Mouse (Mus musculus) gonadal fat pad, adult 2 months (tissue): ENCODE data around the gene 4930564D02Rik. TPM values are rescaled to one million over a fixed set of nuclear protein-coding genes. Genes with fewer than 3 reads are reported as not detected.

Experiments used
- DNase-seq: peaks from one replicate; pipeline ENCODE4 v3.0.0-alpha.2; 2012; ENCODE audit warnings: low read depth
- polyA plus RNA-seq: library from polyadenylated mRNA; depleted of rRNA; stranded (reverse); fragments of >200 nt; gene quantifications from 2 replicates; pipeline ENCODE4 v1.2.3, GENCODE M21; 2012

Gene 4930564D02Rik
- polyA plus RNA-seq, 1 experiment: not detected

DNA sequence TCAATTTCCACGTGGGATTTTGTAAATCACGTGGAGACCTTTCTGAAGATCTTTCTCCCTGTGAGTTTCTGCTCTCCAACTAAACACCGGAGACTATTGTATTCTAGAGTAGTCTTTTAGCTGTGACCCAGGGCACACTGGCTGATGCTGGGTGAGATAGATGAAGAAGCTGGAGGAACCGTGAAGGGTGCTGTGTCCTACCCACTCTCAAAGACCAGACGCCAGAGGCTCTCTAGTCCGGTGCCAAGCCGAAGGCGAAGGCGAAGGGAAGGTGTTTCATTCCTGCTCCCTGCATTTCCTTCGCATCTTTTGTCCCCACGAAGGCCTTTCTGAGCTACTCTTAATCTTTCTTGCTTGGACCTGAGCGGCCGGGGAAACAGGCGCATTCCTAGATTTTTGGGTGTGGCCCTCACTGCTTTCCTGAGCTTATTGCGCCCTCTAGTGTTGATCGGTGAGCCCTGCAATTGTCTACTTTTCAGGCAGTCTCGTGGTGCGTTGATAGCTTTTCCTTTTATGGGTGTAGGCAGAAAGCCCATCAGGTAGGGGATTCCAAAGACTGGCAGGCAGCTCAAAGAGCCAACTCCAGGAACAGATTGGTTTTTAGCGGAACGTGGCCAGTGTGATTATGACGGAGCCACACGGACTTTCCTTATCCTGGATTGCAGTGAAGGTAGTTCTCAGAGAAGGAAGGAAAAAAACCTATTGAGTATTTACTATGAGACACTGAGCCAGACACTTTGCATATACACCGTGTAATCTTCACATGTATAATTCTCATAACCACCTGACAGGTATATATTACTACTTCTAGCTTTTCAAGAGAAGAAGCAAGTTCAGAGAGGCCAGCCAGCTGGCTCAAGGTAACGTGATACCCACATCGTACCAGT, 7.8 kb upstream of the 4930564D02Rik start:
- DNase-seq: no peak

DNA sequence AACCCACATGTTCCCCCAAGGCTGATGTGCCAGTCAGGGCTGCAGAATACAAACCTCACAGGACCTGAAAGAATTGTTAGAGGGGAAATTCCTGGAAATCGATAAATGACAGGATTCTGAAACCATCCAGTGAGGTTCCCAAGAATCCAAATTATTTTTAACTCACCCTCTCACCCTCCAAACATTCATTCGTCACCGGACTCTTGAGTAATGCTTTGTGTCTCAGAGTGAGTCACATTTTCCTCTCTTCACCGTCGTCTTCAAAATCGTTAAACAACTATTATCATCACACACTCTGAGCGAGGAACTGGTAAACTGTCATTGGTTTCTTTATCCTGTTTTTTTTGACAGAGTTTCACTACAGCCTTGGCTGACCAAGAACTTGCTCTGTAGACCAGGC, 6.7 kb upstream of the 4930564D02Rik start:
- DNase-seq: no peak

DNA sequence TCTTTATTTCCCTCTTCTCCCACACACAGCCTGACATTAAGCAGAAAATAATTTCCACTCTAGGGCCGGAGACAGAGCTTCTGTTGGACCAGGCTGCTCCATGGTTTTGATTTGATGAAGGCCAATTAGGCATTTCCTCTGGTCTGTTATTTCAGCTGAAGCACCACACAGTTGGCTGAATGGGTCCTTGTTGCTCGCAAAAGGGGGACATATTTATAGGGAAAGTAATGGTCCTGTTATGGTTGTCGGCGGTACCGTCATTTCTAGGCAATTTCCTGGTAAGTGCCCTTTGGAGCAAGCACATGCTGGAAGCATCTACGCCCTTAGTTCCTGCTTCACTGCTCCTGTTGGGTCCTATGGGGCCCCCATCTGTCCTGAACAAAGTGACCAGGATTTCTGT, 5.7 kb upstream of the 4930564D02Rik start:
- DNase-seq: no peak

DNA sequence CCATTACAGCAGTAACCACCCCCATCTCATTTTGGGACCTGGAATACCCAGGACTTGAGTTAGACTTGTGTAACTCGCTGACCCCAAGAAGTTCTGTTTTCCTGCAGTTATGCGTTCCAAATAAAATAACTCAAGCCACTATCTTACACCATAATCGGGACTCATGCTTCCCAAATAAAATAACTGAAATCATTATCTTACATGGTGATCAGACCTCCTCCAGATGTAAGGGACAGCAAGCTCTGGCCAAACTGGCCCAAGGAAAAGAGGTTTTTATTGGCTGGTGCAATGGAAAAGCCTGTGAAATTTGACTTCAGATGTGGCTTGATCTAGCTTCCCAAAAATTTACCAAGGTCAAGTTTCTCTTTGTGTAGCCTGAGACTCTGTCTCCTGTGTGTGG, 5.1 kb upstream of the 4930564D02Rik start:
- DNase-seq: no peak

DNA sequence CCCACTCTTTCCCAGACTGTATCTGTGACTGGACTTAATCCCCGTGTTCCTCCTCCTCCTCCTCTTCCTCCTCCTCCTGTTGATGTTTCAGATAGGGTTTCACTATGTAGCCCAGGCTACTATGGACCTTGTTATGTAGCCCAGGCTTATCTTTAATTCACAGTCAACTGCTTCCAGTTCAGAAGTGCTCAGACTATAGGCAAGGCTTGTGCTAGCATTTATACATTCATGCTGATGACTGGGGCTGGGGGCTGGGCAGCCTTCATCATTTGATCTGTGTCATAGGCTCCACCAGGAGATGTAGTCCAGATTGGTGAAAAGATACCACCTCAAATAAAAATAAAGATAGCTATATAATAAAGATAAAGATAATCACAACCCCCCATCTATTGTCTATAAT, 4.7 kb upstream of the 4930564D02Rik start:
- DNase-seq: no peak

DNA sequence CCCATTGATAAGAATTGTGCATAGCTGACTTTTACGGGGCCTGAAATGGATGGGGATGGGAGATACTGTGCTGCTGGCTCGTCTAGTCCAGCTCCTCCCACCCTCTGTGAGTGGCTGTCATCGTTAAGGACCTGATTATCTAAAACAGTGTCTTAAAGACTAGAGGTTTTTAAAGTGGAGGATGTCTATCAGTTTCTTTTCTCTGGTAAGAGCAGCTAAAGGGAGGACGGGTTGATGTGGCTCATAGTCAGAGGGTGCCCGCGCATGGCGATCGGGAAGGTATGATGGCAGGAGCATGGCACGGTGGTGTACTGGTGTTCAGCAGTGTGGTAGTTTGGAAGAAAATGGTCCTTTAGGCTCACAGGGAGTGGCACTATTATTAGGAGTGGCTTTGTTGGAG, 4.0 kb upstream of the 4930564D02Rik start:
- DNase-seq: no peak

DNA sequence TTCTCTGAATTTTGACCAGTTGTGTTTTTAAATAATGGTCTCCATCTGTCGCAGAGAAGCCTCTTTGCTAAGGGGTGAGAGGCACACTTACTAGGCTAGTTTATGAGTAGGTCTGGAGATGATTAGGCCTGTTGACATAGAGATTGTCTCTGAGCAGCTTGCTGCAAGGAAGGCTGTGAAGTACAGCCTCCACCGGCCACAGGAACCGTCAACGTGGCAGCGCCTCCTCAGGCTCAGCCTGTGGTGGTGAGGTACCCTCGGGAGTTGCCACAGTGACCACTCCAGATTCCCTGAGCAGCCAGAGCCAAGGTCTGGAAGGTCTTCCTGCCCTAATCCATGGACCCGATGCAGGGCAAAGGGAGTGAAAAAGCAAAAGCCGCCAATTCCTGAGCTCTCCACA, 3.9 kb downstream of the 4930564D02Rik start:
- no peak for DNase-seq

DNA sequence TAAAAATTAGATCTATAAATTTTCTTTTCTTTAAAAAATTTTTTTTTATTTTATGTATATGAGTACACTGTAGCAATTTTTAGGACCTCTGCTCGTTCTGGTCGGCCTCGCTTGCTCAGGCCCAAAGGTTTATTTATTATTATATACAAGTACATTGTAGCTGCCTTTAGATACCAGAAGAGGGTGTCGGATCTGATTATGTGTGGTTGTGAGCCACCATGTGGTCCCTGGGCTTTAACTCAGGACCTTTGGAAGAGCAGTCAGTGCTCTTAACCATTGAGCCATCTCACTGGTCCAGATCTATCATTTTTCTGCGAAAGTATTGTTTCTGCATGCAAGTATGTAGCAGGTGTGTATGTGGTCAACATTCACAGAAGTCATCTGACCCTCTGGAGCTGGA, 4.6 kb downstream of the 4930564D02Rik start:
- no peak for DNase-seq

DNA sequence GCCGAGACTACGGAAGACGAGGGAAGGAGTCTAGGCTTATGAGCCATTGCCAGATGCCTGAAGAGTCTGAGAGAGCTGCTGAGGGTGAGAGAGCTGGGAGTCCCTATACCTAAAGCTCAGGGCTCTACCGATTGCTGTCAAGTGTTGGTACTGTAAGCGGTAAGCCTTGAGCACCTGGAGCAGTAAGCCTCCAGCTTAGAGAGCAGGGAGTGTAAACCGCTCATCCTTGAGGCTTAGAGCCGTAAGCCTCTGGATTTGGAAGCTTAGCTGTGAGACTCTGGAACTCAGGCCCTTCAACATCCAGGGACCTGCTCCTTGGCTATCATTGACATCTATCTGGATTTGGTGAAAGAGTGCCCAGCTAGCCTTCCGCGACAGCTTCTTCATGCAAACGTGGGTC, 5.9 kb downstream of the 4930564D02Rik start:
- no peak for DNase-seq

DNA sequence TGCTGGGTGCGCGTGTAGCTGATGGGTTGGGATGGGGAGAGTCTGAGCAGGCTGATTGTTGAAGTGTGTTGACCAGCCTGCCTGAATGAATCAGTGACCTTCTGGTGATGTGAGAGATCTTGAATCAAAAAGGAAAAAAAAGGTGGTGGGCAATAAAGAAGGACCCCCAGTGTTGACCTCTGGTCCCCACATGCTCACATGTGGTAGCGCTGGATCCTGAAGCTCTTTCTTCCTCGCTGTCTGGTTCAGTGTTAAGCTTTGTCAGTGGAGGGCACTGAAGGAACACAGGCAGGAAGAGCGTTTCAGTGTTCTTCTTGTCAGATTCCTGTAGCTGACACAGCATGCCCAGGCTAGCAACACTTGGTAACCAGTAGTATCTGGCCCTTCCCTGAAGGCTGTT, 9.2 kb downstream of the 4930564D02Rik start:
- no peak for DNase-seq

DNA sequence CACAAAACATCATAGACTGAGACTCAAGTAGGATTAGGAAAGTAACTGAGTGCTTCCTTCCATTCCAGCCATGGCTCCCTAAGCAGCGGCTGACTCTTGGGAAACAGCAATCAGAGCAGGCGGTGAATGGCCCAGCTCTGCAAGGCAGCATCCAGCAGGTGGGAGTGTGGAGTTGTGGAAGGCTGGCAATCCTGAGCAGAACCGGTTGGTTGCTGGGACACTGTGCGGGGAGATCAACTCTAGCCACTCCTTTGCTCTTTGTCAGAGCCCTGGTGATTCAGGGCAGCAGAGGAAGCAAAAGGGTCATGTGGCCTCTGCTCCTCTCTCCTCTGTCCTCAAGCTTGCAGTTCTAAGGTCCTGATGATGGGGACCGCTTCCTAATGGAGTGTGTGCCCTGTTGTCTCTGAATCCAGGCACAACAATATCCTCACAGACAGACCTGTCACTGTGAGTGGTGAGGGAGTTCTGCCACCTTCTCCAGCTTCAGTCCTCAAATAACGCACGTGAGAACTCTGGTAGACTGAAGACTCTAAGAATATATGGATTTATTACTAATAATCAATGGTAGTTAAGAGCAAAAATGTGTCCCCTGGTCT, 11.7 kb downstream of the 4930564D02Rik start:
- DNase-seq: no peak

DNA sequence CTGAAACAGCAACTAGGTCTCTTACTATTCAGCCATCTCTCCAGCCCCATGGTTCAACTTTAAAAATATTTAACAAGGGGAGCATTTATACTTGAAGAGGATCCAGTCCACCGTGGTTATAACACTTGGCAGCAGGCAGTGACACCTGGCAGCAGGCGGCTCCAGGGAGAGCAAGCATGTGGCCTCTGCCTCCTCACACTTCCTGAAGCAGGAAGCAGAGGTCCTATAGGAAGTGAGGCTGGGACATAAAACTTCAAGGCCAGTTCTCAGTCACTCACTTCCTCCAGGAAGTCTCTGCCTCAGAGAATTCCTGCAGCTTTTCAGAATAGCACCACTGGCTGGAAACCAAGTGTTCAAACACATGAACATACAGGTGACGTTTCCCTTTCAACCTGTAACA, 20.7 kb downstream of the 4930564D02Rik start:
- no peak for DNase-seq

DNA sequence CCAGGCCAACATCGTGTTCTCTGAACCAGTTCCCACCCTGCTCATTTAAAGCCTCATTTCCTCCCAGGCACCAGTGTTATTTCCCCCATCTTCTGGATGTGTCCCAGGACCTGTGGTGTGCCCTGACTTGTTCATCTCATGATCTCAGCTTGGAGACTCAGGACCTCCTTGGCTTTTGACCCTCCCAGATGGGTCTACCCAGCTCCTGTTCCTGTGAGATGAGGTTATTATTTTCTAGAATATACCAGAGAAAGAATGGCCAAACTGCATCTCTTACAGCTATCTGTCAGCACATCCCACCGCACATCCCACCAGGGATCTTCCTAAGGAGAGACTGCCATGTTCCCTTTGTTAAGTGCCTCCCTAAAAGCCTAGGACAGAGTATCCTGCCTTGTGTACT, 22.0 kb downstream of the 4930564D02Rik start:
- no peak for DNase-seq

DNA sequence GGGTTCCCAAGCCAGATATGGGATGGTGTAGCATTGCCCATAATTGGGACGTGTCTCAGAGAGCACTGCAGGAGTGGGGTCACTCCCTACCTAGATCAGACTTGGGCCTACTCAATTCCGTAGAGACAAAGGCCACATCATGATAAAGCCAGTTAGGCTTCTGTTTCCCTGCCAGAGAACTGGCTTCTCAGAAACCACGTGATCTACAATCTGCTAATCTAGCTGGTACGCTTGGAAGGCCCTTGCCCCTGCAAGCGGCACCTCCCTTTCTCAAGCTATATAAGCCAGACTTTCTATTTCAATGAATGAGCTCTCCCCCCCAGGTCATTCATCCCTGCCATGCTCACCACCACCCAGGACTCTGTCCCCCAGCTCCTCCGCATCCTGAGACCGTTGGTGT, 23.5 kb downstream of the 4930564D02Rik start:
- no peak for DNase-seq

DNA sequence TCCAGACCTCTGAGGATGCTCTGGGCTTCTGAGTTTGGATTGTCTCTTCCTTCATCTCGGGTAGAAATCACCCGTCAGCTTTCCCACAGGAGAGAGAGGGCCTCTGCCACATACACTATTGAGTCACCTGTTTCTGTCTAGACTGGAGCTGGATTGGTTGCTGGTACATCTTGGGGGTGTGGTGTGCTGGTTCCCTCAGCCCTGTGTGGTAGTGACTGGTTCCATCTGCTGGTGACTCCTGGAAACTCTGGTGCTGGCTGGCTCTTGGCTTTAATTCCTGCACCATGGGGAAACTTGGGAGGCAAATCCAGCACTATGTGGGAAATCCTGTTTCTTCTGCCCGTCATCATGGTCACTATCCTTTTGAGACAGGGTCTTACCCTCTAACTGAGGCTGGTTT, 24.3 kb downstream of the 4930564D02Rik start:
- DNase-seq: no peak

DNA sequence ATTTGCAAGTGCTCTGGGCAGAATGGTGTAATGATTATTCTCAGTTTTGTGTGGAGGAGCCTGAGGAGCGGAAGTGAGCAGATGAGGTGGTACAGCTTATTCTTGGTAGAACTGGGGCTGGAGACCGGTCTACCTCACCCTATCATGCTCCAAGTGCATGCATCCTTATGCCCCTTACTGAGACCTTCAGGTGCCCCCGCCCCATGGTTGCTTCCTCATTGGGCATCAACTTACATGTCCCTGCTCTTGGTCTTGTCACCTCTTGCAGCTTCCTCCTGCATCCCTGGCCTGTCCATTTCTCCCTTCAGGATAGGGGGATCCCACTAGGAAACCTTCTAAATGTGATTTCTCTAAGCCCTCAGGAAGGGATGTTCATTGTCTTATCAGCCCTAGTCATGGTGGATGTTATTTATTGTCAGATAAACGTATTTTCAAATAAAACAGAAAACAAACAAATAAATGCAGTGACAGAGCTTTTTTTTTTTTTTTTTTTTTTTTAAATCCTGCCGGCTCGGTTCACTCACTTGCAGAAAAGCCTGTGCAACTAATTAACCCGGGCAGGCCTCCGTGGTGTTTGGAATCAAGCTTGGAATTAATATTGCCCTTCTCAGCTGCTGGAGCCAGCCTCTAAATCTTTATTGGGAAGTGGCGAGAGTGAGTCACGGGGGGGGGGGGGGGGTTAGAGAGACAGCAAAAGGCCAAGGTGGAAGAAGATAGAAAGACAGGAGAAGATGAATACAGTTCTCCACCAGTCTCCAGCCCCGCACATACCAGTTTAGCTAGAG, 26.3 kb downstream of the 4930564D02Rik start:
- DNase-seq: no peak

DNA sequence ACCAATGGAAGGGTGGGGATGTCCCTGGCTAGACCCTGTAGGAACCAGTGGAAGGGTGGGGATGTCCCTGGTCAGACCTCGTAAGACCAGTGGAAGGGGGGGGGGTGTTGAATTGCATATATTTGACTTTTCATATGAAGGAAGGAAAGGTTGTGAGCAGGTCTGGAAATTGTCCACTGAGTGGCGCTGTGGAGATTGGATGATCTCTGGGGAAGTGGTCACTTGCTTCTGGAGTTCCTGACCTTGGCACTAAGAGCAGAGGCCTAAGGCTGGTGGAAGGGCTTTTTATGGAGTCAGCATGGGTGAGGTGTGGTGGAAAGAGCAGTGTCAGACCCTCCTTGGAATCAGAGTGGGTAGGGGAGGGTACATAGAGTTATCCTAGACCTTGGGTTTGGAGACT, 27.8 kb downstream of the 4930564D02Rik start:
- no peak for DNase-seq

DNA sequence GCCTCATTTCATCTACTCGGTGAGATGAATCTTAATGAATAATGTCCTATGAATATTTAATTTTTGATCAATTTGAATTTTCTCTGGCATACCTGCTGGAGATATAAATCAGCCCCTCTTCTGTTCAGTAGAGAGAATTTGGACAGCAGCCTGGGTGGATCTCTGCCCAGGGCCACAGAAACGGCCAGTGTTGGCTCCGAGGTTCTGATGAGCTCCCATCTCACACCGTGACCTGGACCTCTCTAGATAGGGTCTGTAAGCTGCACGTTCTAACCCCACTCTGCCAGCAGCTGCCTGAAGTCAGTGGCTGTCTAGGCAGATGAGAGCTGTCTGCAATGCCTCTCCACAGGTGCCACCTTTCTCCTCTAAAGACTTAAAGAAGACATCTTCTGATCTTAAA, 28.4 kb downstream of the 4930564D02Rik start:
- no peak for DNase-seq

DNA sequence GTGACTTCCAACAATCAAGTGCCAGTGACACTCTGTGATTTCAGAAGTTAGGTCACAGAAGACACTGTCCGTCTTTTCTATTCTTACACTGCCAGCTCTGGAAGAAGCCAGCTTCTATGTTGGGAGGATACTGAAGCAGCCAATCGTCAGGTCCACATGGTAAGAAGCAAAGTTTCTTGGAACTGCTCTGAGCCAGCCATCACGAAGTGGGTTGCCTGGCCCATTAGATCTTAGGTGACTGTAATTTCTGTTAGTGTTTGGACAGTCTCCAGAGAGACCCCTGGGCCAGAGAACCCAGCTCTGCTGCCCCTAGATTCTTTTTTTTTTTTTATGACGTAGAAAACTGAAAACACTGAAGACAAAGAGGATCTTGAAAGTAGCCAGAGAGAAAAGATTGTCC, 30.9 kb downstream of the 4930564D02Rik start:
- no peak for DNase-seq

DNA sequence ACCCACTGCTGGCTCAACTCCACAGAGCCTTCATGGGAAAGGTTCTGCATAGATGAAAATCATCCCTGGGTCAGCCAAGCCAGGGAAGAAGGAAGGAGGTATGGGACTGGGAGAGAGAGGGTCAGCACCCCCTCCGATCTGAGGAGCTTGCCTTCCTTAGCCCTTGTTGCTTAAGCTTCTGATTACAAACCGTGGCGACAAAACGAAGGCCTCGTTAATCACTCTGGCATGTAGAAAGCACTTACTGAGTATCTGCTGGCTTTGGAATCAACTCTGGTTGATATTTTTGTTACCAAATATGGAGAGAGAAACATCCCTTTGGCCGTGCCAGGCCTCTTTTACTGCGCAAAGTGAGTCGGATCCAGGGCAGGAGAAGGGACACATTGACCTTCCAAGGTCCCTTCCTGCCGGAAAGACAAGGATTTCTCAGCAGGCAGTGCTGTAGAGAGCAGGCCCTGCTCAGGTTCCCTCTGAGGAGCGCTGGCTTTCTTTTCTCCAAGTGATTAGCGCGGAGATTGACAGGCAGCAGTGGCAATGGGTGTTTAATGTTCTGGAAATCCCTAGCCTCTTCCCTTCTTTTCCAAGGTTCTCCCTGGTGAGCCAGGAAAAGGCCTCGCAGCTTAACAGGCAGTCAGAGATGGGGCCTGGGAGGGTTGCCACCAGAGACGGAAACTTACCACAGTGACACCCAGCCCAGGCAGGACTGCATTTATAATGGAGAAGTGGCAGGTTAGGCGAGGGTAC, 33.1 kb downstream of the 4930564D02Rik start:
- DNase-seq: no peak

DNA sequence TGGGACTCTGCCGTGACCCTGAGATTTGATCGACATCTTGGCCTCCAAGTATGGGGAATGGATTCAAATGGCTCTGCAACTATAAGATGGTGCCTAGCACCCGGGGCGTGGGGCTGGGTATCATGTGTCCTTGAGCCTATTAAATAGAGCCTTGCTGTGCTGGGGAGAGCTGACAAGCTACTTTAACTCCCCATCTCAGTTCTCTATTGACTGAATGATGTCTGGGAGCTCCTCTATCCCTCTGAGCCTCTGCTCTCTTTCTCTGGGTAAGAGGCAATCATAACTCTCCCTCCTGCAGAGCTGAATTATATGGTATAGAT, 33.6 kb downstream of the 4930564D02Rik start:
- no peak for DNase-seq

DNA sequence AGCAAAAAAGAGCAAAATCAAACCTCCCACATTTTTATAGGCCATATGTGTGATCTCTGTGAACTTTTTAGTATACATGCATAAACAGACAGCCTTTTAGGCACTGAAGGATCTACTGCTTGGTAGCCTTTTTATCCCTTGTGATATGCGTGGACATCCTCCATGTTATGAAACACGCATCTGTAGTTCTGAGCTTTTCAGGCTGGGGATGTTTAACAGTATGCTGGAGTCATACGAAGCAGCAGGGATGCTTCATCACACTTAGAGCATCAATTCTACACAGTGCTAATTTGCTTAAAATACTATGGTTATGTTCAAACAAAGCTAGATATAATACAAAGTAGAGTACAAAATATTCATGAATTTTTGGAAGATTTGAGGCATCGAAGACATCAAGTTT, 39.2 kb downstream of the 4930564D02Rik start:
- no peak for DNase-seq
